25 mouse cellular contexts compared by ENCODE assay signal in genomic region chr2:43222721-43223120, GRCm38 (mm10).
"Had no signal": no experiment of that assay in that cellular context is flagged by ENCODE, and none has a peak within 500 bp of the region (broad histone marks: within the 10 kb centered on the region; RNA-seq: fewer than 3 reads in every experiment).

No protein-coding gene starts in this region.

- H3K27ac ChIP-seq: gastrocnemius, adult 2 months; heart, embryonic 10.5 days; hindbrain, embryonic 10.5 days; hindbrain, embryonic 12.5 days; hindbrain, embryonic 14.5 days; intestine, embryonic 15.5 days; layer of hippocampus, adult 2 months; left cerebral cortex, adult 2 months; limb, embryonic 10.5 days; limb, embryonic 12.5 days; liver, embryonic 13.5 days; liver, embryonic 15.5 days had no signal

- H3K36me3 ChIP-seq: heart, embryonic 10.5 days; heart, embryonic 12.5 days; hindbrain, embryonic 10.5 days; hindbrain, embryonic 12.5 days; intestine, embryonic 15.5 days; limb, embryonic 10.5 days; limb, embryonic 12.5 days; liver, embryonic 13.5 days; liver, embryonic 15.5 days had no signal

- H3K4me3 ChIP-seq: gastrocnemius, adult 2 months; heart, embryonic 10.5 days; heart, embryonic 12.5 days; hindbrain, embryonic 10.5 days; hindbrain, embryonic 12.5 days; intestine, embryonic 15.5 days; layer of hippocampus, adult 2 months; left cerebral cortex, adult 2 months; limb, embryonic 10.5 days; limb, embryonic 12.5 days; liver, embryonic 13.5 days; liver, embryonic 15.5 days had no signal

- H3K9ac ChIP-seq: heart, embryonic 12.5 days; hindbrain, embryonic 12.5 days; hindbrain, embryonic 14.5 days; intestine, embryonic 15.5 days; limb, embryonic 12.5 days; liver, embryonic 13.5 days; liver, embryonic 15.5 days; liver, postnatal 0 days had no signal

- ATAC-seq: forebrain, embryonic 16.5 days; hindbrain, embryonic 16.5 days; inflammation-experienced regulatory T-cells, adult 6 months; intestine, embryonic 15.5 days; intestine, postnatal 0 days; liver, postnatal 0 days had no signal

- DNase-seq: gastrocnemius, adult 2 months; gastrocnemius, postnatal 10 days; gastrocnemius, postnatal 25 days; heart, adult 18-20 months; heart, postnatal 10 days; heart, postnatal 4 days; kidney, postnatal 14 days; liver, embryonic 13.5 days; liver, postnatal 0 days had no signal

- H3K27me3 ChIP-seq: heart, embryonic 12.5 days; hindbrain, embryonic 12.5 days; intestine, embryonic 15.5 days; limb, embryonic 12.5 days; liver, embryonic 13.5 days; liver, embryonic 15.5 days had no signal

- H3K9me3 ChIP-seq: heart, embryonic 10.5 days; heart, embryonic 12.5 days; hindbrain, embryonic 10.5 days; hindbrain, embryonic 12.5 days; intestine, embryonic 15.5 days; limb, embryonic 10.5 days; limb, embryonic 12.5 days; liver, embryonic 13.5 days; liver, embryonic 15.5 days had no signal

- H3K4me2 ChIP-seq: heart, embryonic 12.5 days; hindbrain, embryonic 12.5 days; hindbrain, embryonic 14.5 days; intestine, embryonic 15.5 days; limb, embryonic 12.5 days; liver, embryonic 11.5 days; liver, embryonic 13.5 days; liver, embryonic 15.5 days had no signal

- H3K4me1 ChIP-seq: heart, embryonic 10.5 days; heart, embryonic 12.5 days; hindbrain, embryonic 10.5 days; hindbrain, embryonic 12.5 days; intestine, embryonic 15.5 days; limb, embryonic 10.5 days; limb, embryonic 12.5 days; liver, embryonic 13.5 days; liver, embryonic 15.5 days had no signal
